Mouse (Mus musculus): Measurements from ENCODE around the gene Hdgfl3. TPM values are rescaled to one million over a fixed set of nuclear protein-coding genes. Genes with fewer than 3 reads are reported as not detected.

The Hdgfl3 gene
- polyA plus RNA-seq, 1 experiment = 0.06 TPM

DNA sequence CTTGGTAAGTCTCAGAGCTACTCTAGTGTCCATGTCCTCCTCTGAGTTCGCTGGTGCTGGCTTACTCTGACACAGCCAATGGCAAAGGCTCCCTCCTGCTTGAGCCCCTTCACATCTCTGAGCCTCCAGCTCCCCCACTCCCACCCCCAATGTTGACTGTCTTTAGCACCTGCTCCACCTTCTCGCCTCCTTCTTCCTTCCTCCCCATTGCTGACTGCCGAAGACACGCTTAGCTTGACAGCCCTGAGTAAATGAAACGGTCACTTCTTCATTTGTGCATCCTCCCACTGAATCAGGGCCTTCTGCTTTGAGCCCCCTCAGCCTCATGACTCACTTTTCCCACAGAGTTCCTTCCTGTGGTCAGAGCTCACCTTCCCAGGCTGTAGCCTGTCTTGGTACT is 73.3 kb downstream of the Hdgfl3 start:
- TF ChIP-seq MYOG (IDR thresholded peaks at IDR 0.05; ENCODE audit: control insufficient read depth in 1 of 3, insufficient read depth in 1 of 3, insufficient read length in 2 of 3, low read depth in 2 of 3) (no peak), E2F4 (IDR thresholded peaks at IDR 0.05; ENCODE audit: insufficient read depth) (no peak), TCF12 (IDR thresholded peaks at IDR 0.05; ENCODE audit: insufficient read depth, poor library complexity, severe bottlenecking) (no peak), USF1 (IDR thresholded peaks at IDR 0.05; ENCODE audit: low read depth) (no peak), TCF3 (IDR thresholded peaks at IDR 0.05; ENCODE audit: insufficient read length, low read depth) (no peak), CEBPB (IDR thresholded peaks at IDR 0.05; ENCODE audit: insufficient read depth, poor library complexity, severe bottlenecking) (no peak), POLR2AphosphoS2 (IDR thresholded peaks at IDR 0.05; ENCODE audit: insufficient read length, low read depth) (no peak)
- Histone ChIP-seq H3K36me3 (ENCODE audit: control insufficient read depth, insufficient read depth) (no peaks in the 10 kb centered on the region), H3K4me3 (no peak overlapping the region), H3K4me2 (ENCODE audit: low read depth) (peak overlapping the region; percentile 51), H3K27me3 (ENCODE audit: control insufficient read depth, insufficient read depth, insufficient read length) (peaks cover 15% of the 10 kb centered on the region), H3K79me2 (ENCODE audit: control insufficient read depth, insufficient read depth) (no peaks in the 10 kb centered on the region), H3ac (ENCODE audit: control insufficient read depth, insufficient read length) (no peak overlapping the region)

DNA sequence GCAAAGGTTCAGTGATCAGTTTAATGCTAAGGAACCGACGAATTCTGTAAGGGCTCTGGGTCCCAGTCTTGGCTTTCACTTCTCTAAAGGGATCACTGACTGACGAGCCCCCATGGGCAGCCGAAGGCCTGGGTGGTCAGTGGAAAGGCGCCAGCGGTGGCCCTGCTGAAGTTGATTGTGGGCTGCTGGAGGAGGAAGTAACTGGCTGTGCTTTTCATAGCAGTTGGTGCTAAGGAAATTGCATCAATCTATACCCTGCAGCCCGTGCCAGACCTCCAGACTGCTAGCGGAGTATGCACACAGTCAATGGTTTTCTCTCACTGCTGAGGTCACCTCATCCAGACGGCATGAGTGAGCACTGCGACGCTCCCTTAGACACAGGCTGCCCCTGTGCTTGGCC is 74.2 kb downstream of the Hdgfl3 start:
- Histone ChIP-seq H3K36me3 (ENCODE audit: control insufficient read depth, insufficient read depth) (no peaks in the 10 kb centered on the region), H3K4me2 (ENCODE audit: low read depth) (peak overlapping the region; percentile 51), H3K27me3 (ENCODE audit: control insufficient read depth, insufficient read depth, insufficient read length) (peaks cover 15% of the 10 kb centered on the region), H3K4me3 (no peak overlapping the region), H3ac (ENCODE audit: control insufficient read depth, insufficient read length) (no peak overlapping the region), H3K79me2 (ENCODE audit: control insufficient read depth, insufficient read depth) (no peaks in the 10 kb centered on the region)
- TF ChIP-seq MYOG (IDR thresholded peaks at IDR 0.05; ENCODE audit: control insufficient read depth in 1 of 3, insufficient read depth in 1 of 3, insufficient read length in 2 of 3, low read depth in 2 of 3) (no peak), SRF (IDR thresholded peaks at IDR 0.05; ENCODE audit: control insufficient read depth, insufficient read length, low read depth) (no peak), TCF3 (IDR thresholded peaks at IDR 0.05; ENCODE audit: insufficient read length, low read depth) (no peak), POLR2AphosphoS2 (IDR thresholded peaks at IDR 0.05; ENCODE audit: insufficient read length, low read depth) (no peak), REST (IDR thresholded peaks at IDR 0.05; ENCODE audit: insufficient read depth, insufficient read length) (no peak), MAX (IDR thresholded peaks at IDR 0.05; ENCODE audit: low read depth) (no peak), CEBPB (IDR thresholded peaks at IDR 0.05; ENCODE audit: insufficient read depth, poor library complexity, severe bottlenecking) (no peak), TCF12 (IDR thresholded peaks at IDR 0.05; ENCODE audit: insufficient read depth, poor library complexity, severe bottlenecking) (no peak), E2F4 (IDR thresholded peaks at IDR 0.05; ENCODE audit: insufficient read depth) (no peak)

- Histone ChIP-seq H3K4me3 (no peak within 1 kb of the TSS), H3K4me2 (ENCODE audit: low read depth) (peak within 1 kb of the TSS; percentile 51), H3K27me3 (ENCODE audit: control insufficient read depth, insufficient read depth, insufficient read length) (peaks cover 15% of the 10 kb centered on the region), H3ac (ENCODE audit: control insufficient read depth, insufficient read length) (no peak within 1 kb of the TSS), H3K36me3 (ENCODE audit: control insufficient read depth, insufficient read depth) (no peaks in the 10 kb centered on the region), H3K79me2 (ENCODE audit: control insufficient read depth, insufficient read depth) (no peaks in the 10 kb centered on the region)
- peak in 1 of 3 experiments; percentile 46 for TF ChIP-seq MYOG (IDR thresholded peaks at IDR 0.05; ENCODE audit: control insufficient read depth in 1 of 3, insufficient read depth in 1 of 3, insufficient read length in 2 of 3, low read depth in 2 of 3)
- TF ChIP-seq E2F4 (IDR thresholded peaks at IDR 0.05; ENCODE audit: insufficient read depth) = no peak
Measured at GRCm38 (mm10) chr7:81858968-81859721, 75.1 kb downstream of the Hdgfl3 start, which contains the start of gene Tm6sf1. Gene Tm6sf1, plus strand, starts transcription at chr7:81859001.

DNA sequence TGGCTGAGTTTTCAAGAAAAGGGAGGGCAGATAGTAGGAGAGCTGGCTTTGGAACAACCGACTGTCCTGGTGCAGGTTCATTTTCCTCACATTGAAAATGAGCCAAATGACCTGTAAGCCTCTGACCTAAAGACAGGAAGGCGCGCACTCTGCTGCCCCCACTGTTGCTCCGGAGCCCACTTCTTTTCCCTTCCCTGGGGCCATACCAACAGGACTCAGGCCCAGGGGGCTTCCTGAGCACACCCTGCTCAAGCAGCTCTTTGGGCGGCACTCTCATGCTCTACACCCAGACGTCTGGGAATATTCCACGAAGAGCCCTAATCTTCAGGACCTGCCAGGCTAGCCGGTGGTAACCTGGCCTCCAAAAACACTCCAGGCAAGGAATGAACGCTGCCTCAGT is 76.0 kb downstream of the Hdgfl3 start:
- no peak overlapping the region for H3K4me3 ChIP-seq

GRCm38 (mm10) chr7:81856221-81856620 is 78.1 kb downstream of the Hdgfl3 start:
- Histone ChIP-seq H3K4me2 (ENCODE audit: low read depth) (no peak overlapping the region), H3ac (ENCODE audit: control insufficient read depth, insufficient read length) (no peak overlapping the region), H3K79me2 (ENCODE audit: control insufficient read depth, insufficient read depth) (no peaks in the 10 kb centered on the region), H3K4me3 (no peak overlapping the region), H3K27me3 (ENCODE audit: control insufficient read depth, insufficient read depth, insufficient read length) (peaks cover 15% of the 10 kb centered on the region), H3K36me3 (ENCODE audit: control insufficient read depth, insufficient read depth) (no peaks in the 10 kb centered on the region)
- TF ChIP-seq USF1 (IDR thresholded peaks at IDR 0.05; ENCODE audit: low read depth) = no peak
- no peak for TF ChIP-seq MYOD1 (IDR thresholded peaks at IDR 0.05; ENCODE audit: control insufficient read depth in 1 of 3, insufficient read length in 2 of 3, low read depth in 2 of 3)
- TF ChIP-seq CEBPB (IDR thresholded peaks at IDR 0.05; ENCODE audit: insufficient read depth, poor library complexity, severe bottlenecking) = no peak
- TF ChIP-seq TCF12 (IDR thresholded peaks at IDR 0.05; ENCODE audit: insufficient read depth, poor library complexity, severe bottlenecking) = no peak
- no peak for TF ChIP-seq E2F4 (IDR thresholded peaks at IDR 0.05; ENCODE audit: insufficient read depth)
- TF ChIP-seq MAX (IDR thresholded peaks at IDR 0.05; ENCODE audit: low read depth) = no peak
- no peak for TF ChIP-seq POLR2AphosphoS2 (IDR thresholded peaks at IDR 0.05; ENCODE audit: insufficient read length, low read depth)
- TF ChIP-seq POLR2A (IDR thresholded peaks at IDR 0.05; ENCODE audit: insufficient read length, low read depth) = no peak
- TF ChIP-seq TCF3 (IDR thresholded peaks at IDR 0.05; ENCODE audit: insufficient read length, low read depth) = no peak
- TF ChIP-seq SRF (IDR thresholded peaks at IDR 0.05; ENCODE audit: control insufficient read depth, insufficient read length, low read depth) = no peak
- no peak for TF ChIP-seq MYOG (IDR thresholded peaks at IDR 0.05; ENCODE audit: control insufficient read depth in 1 of 3, insufficient read depth in 1 of 3, insufficient read length in 2 of 3, low read depth in 2 of 3)

More for the DNA sequence above, 76.0 kb downstream of the Hdgfl3 start:
- Histone ChIP-seq H3K79me2 (ENCODE audit: control insufficient read depth, insufficient read depth) (no peaks in the 10 kb centered on the region), H3K27me3 (ENCODE audit: control insufficient read depth, insufficient read depth, insufficient read length) (peaks cover 15% of the 10 kb centered on the region), H3K4me2 (ENCODE audit: low read depth) (no peak overlapping the region), H3K36me3 (ENCODE audit: control insufficient read depth, insufficient read depth) (no peaks in the 10 kb centered on the region), H3ac (ENCODE audit: control insufficient read depth, insufficient read length) (no peak overlapping the region)
- TF ChIP-seq TCF12 (IDR thresholded peaks at IDR 0.05; ENCODE audit: insufficient read depth, poor library complexity, severe bottlenecking) (no peak), REST (IDR thresholded peaks at IDR 0.05; ENCODE audit: insufficient read depth, insufficient read length) (no peak), MYOG (IDR thresholded peaks at IDR 0.05; ENCODE audit: control insufficient read depth in 1 of 3, insufficient read depth in 1 of 3, insufficient read length in 2 of 3, low read depth in 2 of 3) (no peak), POLR2A (IDR thresholded peaks at IDR 0.05; ENCODE audit: insufficient read length, low read depth) (no peak)

All from myocyte (in vitro differentiated cells).